Mouse (Mus musculus): ENCODE measurements around the gene Gm4131.
"Not testable (repeated sequence)": the region's sequence is repeated elsewhere in the genome, so short reads cannot be mapped to it uniquely, and the experiment has no call there.

Gene Gm4131

GRCm38 (mm10) chr14:62566821-62567220, at the start of gene Gm4131:
TSS of gene Gm4131 (minus strand) at chr14:62566921.
- DNase-seq (ENCODE audit: low read depth, low spot score), result not testable (repeated sequence)

GRCm38 (mm10) chr14:62609904-62610303, 43.2 kb upstream of the Gm4131 start:
- no peak for DNase-seq (ENCODE audit: low read depth, low spot score)

- no peak for DNase-seq (ENCODE audit: low read depth, low spot score)
These were observed 41.1 kb upstream of the Gm4131 start for GRCm38 (mm10) chr14:62607791-62608196.

DNA sequence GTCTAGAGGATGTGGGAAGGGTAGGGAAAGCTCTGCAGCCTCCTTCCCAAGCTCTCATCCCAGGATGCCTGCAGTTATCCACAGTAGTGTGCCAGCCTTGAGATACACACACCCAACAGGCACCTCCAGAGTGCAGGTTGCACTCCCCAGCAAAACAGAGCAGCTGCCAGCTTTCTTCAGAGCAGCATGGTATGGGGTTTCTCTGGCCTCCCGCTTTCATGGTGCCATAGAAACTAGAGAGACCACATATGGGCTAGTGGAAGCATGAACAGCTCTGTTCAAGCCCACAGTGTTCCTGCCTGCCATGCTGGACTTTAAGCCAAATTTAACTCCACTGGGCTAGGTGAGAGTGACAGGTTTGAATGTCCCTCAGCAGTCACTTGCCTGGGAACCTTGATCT, 36.1 kb upstream of the Gm4131 start:
- no peak for DNase-seq (ENCODE audit: low read depth, low spot score)

DNA sequence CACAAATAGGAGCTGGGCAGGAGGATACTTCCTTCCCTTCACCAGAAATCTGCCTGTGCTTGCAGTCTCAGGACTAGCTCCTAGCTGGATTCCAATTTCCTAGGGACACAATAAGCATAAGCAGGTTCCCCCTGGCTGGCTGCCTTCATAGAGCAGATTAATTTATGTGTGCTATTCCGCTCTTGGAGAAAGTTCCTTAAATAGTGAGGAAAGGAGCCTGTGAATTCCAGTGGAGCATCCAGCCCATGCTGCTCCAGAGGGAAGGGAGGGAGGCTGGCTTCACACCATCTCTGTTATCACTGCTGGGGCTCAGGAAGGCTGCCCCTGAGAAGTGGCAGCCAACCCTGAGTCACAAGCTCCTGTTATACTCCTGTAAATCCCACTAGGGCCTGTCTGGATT, 35.5 kb upstream of the Gm4131 start:
- no peak for DNase-seq (ENCODE audit: low read depth, low spot score)

DNA sequence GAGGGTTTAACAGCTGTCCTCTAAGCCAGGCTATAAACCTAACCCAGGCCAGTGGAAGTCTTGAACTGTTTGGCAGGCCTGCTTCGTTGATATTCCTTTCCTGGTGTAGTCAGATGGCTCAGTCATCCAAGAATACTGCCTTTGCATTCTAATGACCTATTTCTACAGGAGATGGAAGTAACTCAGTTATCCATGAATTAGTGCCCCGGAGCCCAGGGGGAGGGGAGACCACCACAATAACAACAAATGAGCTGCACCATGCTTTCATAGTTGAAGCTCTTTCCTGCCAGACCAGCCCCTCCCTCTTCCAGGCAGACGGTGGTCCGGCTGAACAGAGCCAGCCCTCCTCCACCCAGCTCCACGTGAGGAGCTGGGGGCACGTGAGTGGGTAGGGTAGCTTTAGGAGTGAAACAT, 33.4 kb upstream of the Gm4131 start:
- no peak for DNase-seq (ENCODE audit: low read depth, low spot score)

GRCm38 (mm10) chr14:62585338-62585737, 18.6 kb upstream of the Gm4131 start:
- no peak for DNase-seq (ENCODE audit: low read depth, low spot score)

- no peak for DNase-seq (ENCODE audit: low read depth, low spot score)
These were observed 17.9 kb upstream of the Gm4131 start for GRCm38 (mm10) chr14:62584637-62585036.

DNA sequence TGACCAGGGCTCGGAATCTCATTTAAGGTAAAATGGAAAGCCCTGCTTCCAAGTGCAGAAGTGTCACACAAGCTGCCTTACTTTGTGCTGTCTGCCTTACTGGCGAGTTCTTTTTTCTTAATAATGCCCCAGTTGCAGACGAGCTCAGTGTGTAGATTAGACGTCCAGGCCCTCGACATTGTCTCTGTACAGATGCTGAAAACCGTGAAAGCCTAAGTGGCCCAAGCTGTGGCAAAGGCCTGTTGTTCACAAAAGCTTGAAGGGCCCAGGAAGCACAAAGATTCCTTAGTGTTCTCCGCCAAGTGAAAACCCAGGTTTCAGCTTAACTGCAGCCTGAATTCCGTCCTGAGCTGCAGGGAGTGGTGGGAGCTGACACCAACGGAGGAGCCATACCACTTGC, 15.0 kb upstream of the Gm4131 start:
- no peak for DNase-seq (ENCODE audit: low read depth, low spot score)

GRCm38 (mm10) chr14:62580945-62581344, 14.2 kb upstream of the Gm4131 start:
- DNase-seq (ENCODE audit: low read depth, low spot score), result peak; percentile 54

- no peak for DNase-seq (ENCODE audit: low read depth, low spot score)
These were observed 9.1 kb upstream of the Gm4131 start for GRCm38 (mm10) chr14:62575862-62576261.

DNA sequence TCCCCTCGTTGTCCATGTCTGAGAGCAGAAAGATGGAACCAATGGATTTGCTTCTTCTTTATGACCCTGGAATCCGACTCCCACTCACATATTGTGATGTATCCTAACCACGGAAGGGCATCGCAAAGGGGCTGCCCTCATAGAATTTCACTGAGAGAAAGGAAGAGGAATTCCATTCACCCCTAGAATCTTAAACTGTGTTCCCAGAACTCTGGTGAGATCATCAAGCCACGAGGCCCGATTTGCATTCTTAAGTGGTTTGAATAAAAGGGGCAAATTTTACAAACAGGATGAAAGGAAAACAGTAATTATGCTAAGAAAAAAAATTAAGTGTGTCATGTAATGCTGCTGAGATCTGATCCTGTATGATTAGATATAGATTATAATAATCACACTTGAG, 8.2 kb upstream of the Gm4131 start:
- DNase-seq (ENCODE audit: low read depth, low spot score), result no peak

DNA sequence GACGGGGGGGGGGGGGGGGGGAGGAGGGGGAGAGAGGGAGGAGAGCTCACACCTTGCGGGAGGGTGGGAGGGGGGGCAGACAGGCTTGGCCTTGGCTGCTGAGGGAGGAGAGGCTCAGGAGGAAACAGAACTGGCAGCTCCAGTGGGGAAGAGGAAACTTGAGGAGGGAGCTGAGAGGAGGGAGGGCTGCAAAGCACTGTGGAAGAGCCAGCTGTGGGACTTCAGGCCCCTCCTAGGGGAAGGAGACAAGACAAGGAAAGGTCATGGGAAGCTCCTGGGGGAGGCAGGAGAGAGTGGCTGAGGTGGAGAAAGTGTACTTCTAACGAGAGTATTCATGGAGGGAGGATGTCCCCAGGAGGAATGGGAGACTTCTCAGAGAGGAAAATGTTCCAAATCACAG, 6.7 kb upstream of the Gm4131 start:
- no peak for DNase-seq (ENCODE audit: low read depth, low spot score)

DNA sequence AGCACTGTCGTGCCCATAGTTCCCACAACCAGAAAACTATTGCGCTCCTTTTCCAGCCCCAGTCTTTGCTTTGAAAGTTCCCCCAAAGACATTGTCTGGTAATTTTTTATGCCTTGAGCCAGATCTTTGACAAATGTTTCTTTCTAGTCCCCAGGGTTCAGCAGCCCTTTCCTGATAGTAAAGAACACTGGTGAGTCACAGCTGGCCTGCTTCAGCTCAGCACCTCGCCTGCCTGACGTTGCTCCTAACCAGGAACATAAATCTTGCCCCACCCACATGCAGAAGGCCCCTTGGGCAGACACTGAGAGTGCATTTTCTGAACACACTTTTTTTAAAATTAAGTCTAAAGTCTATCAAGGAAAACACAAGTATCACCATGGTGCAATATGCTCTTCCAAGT, 3.6 kb upstream of the Gm4131 start:
- no peak for DNase-seq (ENCODE audit: low read depth, low spot score)

GRCm38 (mm10) chr14:62569463-62569862, 2.7 kb upstream of the Gm4131 start:
- DNase-seq (ENCODE audit: low read depth, low spot score), result no peak

DNA sequence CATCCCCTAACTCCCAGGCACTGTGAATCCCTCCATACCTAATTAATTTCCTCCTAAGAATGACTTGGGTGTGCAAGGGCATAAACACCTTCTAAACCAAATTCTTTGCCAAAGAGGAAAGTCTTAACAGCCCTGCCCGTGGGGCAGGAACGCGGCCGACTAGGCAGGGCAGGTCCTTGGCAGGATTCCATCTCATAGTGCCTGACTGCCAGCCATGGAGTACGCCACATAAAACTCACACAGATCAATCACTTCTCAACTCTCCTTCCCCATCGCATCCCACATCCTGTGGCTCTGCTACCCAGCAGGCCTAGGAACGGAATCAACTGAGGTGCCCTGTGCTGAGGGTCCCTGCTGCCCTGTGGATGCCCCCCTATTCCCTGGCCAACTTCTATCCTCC, 3.0 kb downstream of the Gm4131 start:
- no peak for DNase-seq (ENCODE audit: low read depth, low spot score)

DNA sequence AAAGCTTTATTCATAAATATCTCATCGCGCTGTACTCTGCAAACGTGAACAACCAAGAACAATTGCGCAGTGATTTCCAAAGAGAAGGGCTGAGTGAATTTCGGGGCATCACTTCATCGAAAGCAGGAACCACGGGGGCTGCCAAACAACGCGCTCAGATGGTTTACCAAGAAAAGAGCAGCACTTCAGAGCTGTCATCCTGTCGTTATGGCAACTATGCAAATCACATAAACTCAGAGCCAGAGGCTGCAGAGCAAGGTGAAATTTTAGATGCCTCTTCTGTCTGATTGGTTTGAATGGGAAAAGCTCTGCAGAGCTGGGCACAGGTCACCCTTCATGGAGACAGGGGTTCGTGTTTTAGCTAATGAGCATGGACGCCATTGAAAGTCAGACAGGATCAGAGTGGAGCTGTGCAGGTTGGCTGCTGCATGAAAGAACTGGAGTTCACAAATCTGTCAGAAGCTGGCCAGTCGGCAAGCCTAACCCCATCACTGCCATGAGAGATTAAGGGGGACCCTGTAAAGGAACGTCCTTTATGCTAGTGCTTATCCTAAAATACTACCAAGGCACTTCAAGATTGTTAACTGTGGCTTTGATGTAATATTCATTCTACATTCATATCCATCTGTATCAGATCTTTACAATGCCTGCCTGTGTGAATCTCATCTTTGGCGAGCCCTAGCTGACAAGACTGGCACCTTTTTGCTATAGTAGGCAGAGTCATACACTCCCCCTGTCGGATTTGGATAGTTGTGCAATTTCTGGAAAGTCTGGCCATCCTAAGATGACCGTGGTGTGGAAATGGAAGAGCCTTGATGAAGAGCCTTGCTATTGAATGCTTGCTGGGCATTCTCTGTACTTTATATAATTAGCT, 4.6 kb downstream of the Gm4131 start:
- DNase-seq (ENCODE audit: low read depth, low spot score), result no peak

DNA sequence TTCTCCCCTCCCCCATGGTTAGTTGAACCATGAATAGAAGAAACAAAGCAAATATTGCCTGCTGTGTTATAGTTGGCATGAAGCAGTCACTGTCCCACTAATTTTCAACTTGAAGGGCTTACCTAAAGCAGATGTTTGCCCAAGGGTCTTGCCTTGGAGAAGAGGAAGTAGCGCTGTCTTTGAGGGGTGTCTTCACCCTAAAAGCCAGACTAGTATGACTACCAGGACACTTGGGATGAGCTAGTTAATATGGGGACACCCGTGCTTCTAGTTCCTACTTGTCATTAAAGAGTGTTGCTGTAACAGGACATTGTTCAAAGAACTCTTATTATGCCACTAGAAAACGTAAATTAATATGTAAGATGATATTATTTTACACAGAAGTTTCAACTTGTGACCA, 9.6 kb downstream of the Gm4131 start:
- DNase-seq (ENCODE audit: low read depth, low spot score), result no peak

DNA sequence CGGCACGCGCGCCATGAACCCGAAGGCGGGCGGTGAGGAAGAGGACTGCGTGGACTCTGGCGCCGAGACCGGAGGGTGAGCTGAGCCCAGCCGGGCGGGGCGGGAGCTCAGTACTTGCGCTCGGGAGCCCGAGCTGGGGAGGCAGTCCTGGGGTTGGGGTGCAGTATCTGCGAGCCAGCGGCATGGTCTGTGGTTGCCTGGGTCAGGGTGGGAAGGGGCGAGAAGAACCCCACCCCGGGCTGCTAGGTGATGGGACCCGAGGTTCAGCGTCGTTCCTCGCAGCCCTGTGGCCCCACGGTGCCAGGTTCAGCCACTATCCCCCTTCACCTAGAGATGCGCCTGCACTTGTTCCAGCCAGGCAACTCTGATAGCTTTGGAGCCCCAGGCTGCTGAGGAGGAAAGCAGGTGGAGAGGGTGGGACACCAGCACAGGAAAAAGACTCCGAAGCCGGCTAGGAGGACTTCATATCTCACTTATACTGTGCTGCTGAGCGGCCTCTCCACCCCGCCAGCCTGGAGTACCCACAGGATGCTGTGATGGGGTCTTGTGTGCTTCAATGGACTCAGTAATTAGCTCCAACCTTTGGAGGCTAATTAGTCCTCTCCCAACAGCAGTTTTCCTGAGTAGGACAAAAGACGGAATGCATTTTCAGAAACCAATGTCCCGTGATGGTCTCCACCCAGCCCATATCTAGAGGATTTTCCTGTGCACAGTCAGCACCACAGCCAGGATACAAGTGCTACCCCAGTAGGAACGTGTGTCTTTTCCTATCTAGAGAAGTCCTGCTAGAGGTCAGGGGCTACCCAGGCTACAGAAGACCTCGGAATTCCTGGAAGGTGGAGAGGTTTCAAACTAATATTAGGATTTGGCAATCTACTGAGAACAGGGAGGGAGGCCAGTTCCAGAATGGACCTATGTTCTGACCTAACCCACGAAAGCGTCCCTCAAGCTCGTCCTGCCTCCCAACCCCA, 10.6 kb downstream of the Gm4131 start:
- DNase-seq (ENCODE audit: low read depth, low spot score), result peak; percentile 16

DNA sequence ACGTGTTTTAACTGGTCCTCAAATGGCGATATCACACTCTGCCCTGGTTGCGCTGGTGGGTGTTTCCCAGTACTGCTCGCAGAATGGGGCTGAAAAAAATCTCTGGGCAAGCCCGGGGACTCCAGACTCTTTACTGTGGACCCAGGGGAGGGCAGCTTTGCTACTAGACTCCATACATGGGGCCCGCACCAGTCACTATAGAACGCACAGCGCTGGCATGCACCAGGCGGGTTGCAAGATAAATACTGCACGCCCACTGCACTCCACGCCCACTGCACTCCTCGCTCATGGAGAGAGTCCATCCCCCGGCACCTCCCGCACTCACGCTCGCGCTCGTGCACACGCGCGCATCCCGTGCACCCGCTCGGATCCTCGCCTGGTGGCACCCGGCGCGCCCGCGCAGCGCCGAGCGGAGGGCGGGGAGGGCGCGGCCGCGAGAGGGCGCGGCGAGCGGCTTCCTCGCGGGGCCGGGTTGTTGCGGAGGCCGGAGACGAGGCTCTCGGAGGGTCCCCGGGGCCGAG, 11.4 kb downstream of the Gm4131 start, which contains the start of gene Fam124a:
Gene Fam124a, plus strand, starts transcription at position 429 of the 521 bp plus-strand sequence.
- peak; percentile 34 for DNase-seq (ENCODE audit: low read depth, low spot score)

GRCm38 (mm10) chr14:62553786-62554185, 12.9 kb downstream of the Gm4131 start:
- no peak for DNase-seq (ENCODE audit: low read depth, low spot score)

DNA sequence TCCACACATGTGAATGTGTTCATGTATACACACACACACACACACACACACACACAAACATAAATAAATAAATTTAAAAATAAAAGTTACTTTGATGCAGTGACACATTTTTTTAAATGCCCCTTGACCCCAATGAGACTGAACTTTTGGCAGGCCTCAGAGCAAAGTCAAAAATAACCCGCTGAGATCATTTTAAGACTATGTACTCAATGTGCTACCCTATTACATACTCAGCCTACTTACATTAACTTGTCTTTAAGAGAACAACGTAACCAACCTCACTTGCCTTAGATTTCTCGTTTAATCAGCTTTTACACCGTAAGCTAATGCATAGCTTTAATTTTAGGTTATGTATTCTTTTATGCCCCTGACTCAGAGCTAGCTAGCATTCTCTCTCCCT, 13.9 kb downstream of the Gm4131 start:
- DNase-seq (ENCODE audit: low read depth, low spot score), result no peak
